Mouse (Mus musculus): ENCODE data around the gene Atpif1. TPM values are rescaled to one million over a fixed set of nuclear protein-coding genes. Genes with fewer than 3 reads are reported as not detected.

Atpif1 gene
- polyA plus RNA-seq, 1 experiment, result 596 TPM

GRCm38 (mm10) chr4:132524808-132525207 lies 8.7 kb downstream of the Atpif1 start:
- H3K79me3 ChIP-seq (ENCODE audit: low read depth), result no peaks in the 10 kb centered on the region
- TF ChIP-seq USF1 (IDR thresholded peaks at IDR 0.05; ENCODE audit: low read depth) (no peak), CTCF (IDR thresholded peaks at IDR 0.05; ENCODE audit: control insufficient read depth, insufficient read depth, insufficient read length) (no peak), MYOG (IDR thresholded peaks at IDR 0.05; ENCODE audit: control insufficient read depth, extremely low read depth, insufficient read length) (no peak), MAX (IDR thresholded peaks at IDR 0.05) (no peak), FOSL1 (IDR thresholded peaks at IDR 0.05; ENCODE audit: insufficient read depth, low read length, poor library complexity, severe bottlenecking) (no peak), MYOD1 (IDR thresholded peaks at IDR 0.05; ENCODE audit: control insufficient read depth, insufficient read length, low read depth) (no peak), CEBPB (IDR thresholded peaks at IDR 0.05; ENCODE audit: low read depth) (no peak)
- no peaks in the 10 kb centered on the region for H3K27me3 ChIP-seq (ENCODE audit: control insufficient read depth, insufficient read depth, insufficient read length)
- no peaks in the 10 kb centered on the region for H3K36me3 ChIP-seq (ENCODE audit: control insufficient read depth, insufficient read depth)
- no peak overlapping the region for H3K4me3 ChIP-seq (ENCODE audit: insufficient read depth, poor library complexity, severe bottlenecking)
- no peak overlapping the region for H3ac ChIP-seq (ENCODE audit: control insufficient read depth, insufficient read length, low read depth)
- H3K79me2 ChIP-seq (ENCODE audit: control insufficient read depth, insufficient read depth), result no peaks in the 10 kb centered on the region

GRCm38 (mm10) chr4:132524321-132524741 lies 9.1 kb downstream of the Atpif1 start:
- no peak overlapping the region for H3K4me3 ChIP-seq (ENCODE audit: insufficient read depth, poor library complexity, severe bottlenecking)
- no peaks in the 10 kb centered on the region for H3K36me3 ChIP-seq (ENCODE audit: control insufficient read depth, insufficient read depth)
- no peaks in the 10 kb centered on the region for H3K27me3 ChIP-seq (ENCODE audit: control insufficient read depth, insufficient read depth, insufficient read length)
- H3ac ChIP-seq (ENCODE audit: control insufficient read depth, insufficient read length, low read depth), result no peak overlapping the region
- no peak for TF ChIP-seq MAX (IDR thresholded peaks at IDR 0.05)
- no peak for TF ChIP-seq MYOG (IDR thresholded peaks at IDR 0.05; ENCODE audit: control insufficient read depth, extremely low read depth, insufficient read length)
- TF ChIP-seq CEBPB (IDR thresholded peaks at IDR 0.05; ENCODE audit: low read depth), result no peak
- no peak for TF ChIP-seq CTCF (IDR thresholded peaks at IDR 0.05; ENCODE audit: control insufficient read depth, insufficient read depth, insufficient read length)
- no peak for TF ChIP-seq MYOD1 (IDR thresholded peaks at IDR 0.05; ENCODE audit: control insufficient read depth, insufficient read length, low read depth)
- no peak for TF ChIP-seq FOSL1 (IDR thresholded peaks at IDR 0.05; ENCODE audit: insufficient read depth, low read length, poor library complexity, severe bottlenecking)
- no peak for TF ChIP-seq USF1 (IDR thresholded peaks at IDR 0.05; ENCODE audit: low read depth)
- H3K79me2 ChIP-seq (ENCODE audit: control insufficient read depth, insufficient read depth), result no peaks in the 10 kb centered on the region
- H3K79me3 ChIP-seq (ENCODE audit: low read depth), result no peaks in the 10 kb centered on the region

GRCm38 (mm10) chr4:132519188-132519587 lies 14.3 kb downstream of the Atpif1 start:
- H3ac ChIP-seq (ENCODE audit: control insufficient read depth, insufficient read length, low read depth), result no peak overlapping the region
- H3K27me3 ChIP-seq (ENCODE audit: control insufficient read depth, insufficient read depth, insufficient read length), result no peaks in the 10 kb centered on the region
- no peak overlapping the region for H3K4me3 ChIP-seq (ENCODE audit: insufficient read depth, poor library complexity, severe bottlenecking)
- H3K79me2 ChIP-seq (ENCODE audit: control insufficient read depth, insufficient read depth), result no peaks in the 10 kb centered on the region
- H3K36me3 ChIP-seq (ENCODE audit: control insufficient read depth, insufficient read depth), result no peaks in the 10 kb centered on the region
- TF ChIP-seq USF1 (IDR thresholded peaks at IDR 0.05; ENCODE audit: low read depth) (no peak), MYOG (IDR thresholded peaks at IDR 0.05; ENCODE audit: control insufficient read depth, extremely low read depth, insufficient read length) (no peak), CTCF (IDR thresholded peaks at IDR 0.05; ENCODE audit: control insufficient read depth, insufficient read depth, insufficient read length) (no peak), MAX (IDR thresholded peaks at IDR 0.05) (no peak), CEBPB (IDR thresholded peaks at IDR 0.05; ENCODE audit: low read depth) (no peak), FOSL1 (IDR thresholded peaks at IDR 0.05; ENCODE audit: insufficient read depth, low read length, poor library complexity, severe bottlenecking) (no peak), MYOD1 (IDR thresholded peaks at IDR 0.05; ENCODE audit: control insufficient read depth, insufficient read length, low read depth) (no peak)
- H3K79me3 ChIP-seq (ENCODE audit: low read depth), result no peaks in the 10 kb centered on the region

- Histone ChIP-seq H3K4me3 (ENCODE audit: insufficient read depth, poor library complexity, severe bottlenecking) (no peak overlapping the region), H3K36me3 (ENCODE audit: control insufficient read depth, insufficient read depth) (no peaks in the 10 kb centered on the region), H3K79me2 (ENCODE audit: control insufficient read depth, insufficient read depth) (no peaks in the 10 kb centered on the region), H3K27me3 (ENCODE audit: control insufficient read depth, insufficient read depth, insufficient read length) (no peaks in the 10 kb centered on the region), H3ac (ENCODE audit: control insufficient read depth, insufficient read length, low read depth) (no peak overlapping the region), H3K79me3 (ENCODE audit: low read depth) (no peaks in the 10 kb centered on the region)
- TF ChIP-seq MAX (IDR thresholded peaks at IDR 0.05), result no peak
- TF ChIP-seq CTCF (IDR thresholded peaks at IDR 0.05; ENCODE audit: control insufficient read depth, insufficient read depth, insufficient read length), result no peak
- TF ChIP-seq MYOG (IDR thresholded peaks at IDR 0.05; ENCODE audit: control insufficient read depth, extremely low read depth, insufficient read length), result no peak
- no peak for TF ChIP-seq CEBPB (IDR thresholded peaks at IDR 0.05; ENCODE audit: low read depth)
- no peak for TF ChIP-seq FOSL1 (IDR thresholded peaks at IDR 0.05; ENCODE audit: insufficient read depth, low read length, poor library complexity, severe bottlenecking)
- no peak for TF ChIP-seq USF1 (IDR thresholded peaks at IDR 0.05; ENCODE audit: low read depth)
- no peak for TF ChIP-seq MYOD1 (IDR thresholded peaks at IDR 0.05; ENCODE audit: control insufficient read depth, insufficient read length, low read depth)
These were observed 15.4 kb downstream of the Atpif1 start for GRCm38 (mm10) chr4:132518066-132518465.

- H3K79me2 ChIP-seq (ENCODE audit: control insufficient read depth, insufficient read depth), result no peaks in the 10 kb centered on the region
- peak overlapping the region; percentile 57 for H3ac ChIP-seq (ENCODE audit: control insufficient read depth, insufficient read length, low read depth)
- H3K36me3 ChIP-seq (ENCODE audit: control insufficient read depth, insufficient read depth), result no peaks in the 10 kb centered on the region
- H3K79me3 ChIP-seq (ENCODE audit: low read depth), result no peaks in the 10 kb centered on the region
- TF ChIP-seq MAX (IDR thresholded peaks at IDR 0.05), result peak; percentile 55
- TF ChIP-seq FOSL1 (IDR thresholded peaks at IDR 0.05; ENCODE audit: insufficient read depth, low read length, poor library complexity, severe bottlenecking), result no peak
- H3K4me3 ChIP-seq (ENCODE audit: insufficient read depth, poor library complexity, severe bottlenecking), result peak overlapping the region; percentile 37
- H3K27me3 ChIP-seq (ENCODE audit: control insufficient read depth, insufficient read depth, insufficient read length), result no peaks in the 10 kb centered on the region
These were observed 17.9 kb downstream of the Atpif1 start for GRCm38 (mm10) chr4:132515369-132516155.

All from C2C12 (cell line).